Mouse (Mus musculus): ENCODE data around the gene Zfp184. TPM values are rescaled to one million over a fixed set of nuclear protein-coding genes. Genes with fewer than 3 reads are reported as not detected.

Gene Zfp184
- polyA plus RNA-seq, 1 experiment from 2014 or later, result 10.3 TPM

- Histone ChIP-seq H3K4me3 (replicated peaks) (no peak overlapping the region), H3K27ac (replicated peaks) (no peak overlapping the region), H3K4me2 (peak overlapping the region; percentile 17; the same call in 1 of the 2 replicates), H3K9me3 (replicated peaks) (no peaks in the 10 kb centered on the region), H3K4me1 (no peaks in the 10 kb centered on the region), H3K9ac (replicated peaks) (no peak overlapping the region), H3K27me3 (replicated peaks) (peaks cover 21% of the 10 kb centered on the region), H3K36me3 (no peaks in the 10 kb centered on the region)
- ATAC-seq (ENCODE audit: low FRiP score), result no peak
- WGBS, result 7% methylated on average over 21 of the region's 21 CpGs
Measured at GRCm38 (mm10) chr13:21924734-21925335, 20.1 kb upstream of the Zfp184 start.

- no peaks in the 10 kb centered on the region for H3K9me3 ChIP-seq (replicated peaks)
- H3K27me3 ChIP-seq (replicated peaks), result 0 out of 2 replicates have a peak, but pooled peaks cover 5% of the 10 kb centered on the region
- no peak overlapping the region for H3K9ac ChIP-seq (replicated peaks)
- no peak overlapping the region for H3K27ac ChIP-seq (replicated peaks)
- no peaks in the 10 kb centered on the region for H3K36me3 ChIP-seq
- peaks cover 4% of the 10 kb centered on the region; the same call in 1 of the 2 replicates for H3K4me1 ChIP-seq
- whole genome bisulfite sequencing, result 16% methylated on average over 10 of the region's 10 CpGs
- ATAC-seq (ENCODE audit: low FRiP score), result no peak
- H3K4me2 ChIP-seq, result no peak overlapping the region
- no peak overlapping the region for H3K4me3 ChIP-seq (replicated peaks)
Measured at GRCm38 (mm10) chr13:21930981-21931380, 13.9 kb upstream of the Zfp184 start.

GRCm38 (mm10) chr13:21931740-21932139 is 13.2 kb upstream of the Zfp184 start:
- Histone ChIP-seq H3K4me2 (no peak overlapping the region), H3K27me3 (replicated peaks) (0 out of 2 replicates have a peak, but pooled peaks cover 5% of the 10 kb centered on the region), H3K36me3 (no peaks in the 10 kb centered on the region), H3K4me1 (peaks cover 4% of the 10 kb centered on the region; the same call in 1 of the 2 replicates), H3K9ac (replicated peaks) (no peak overlapping the region), H3K9me3 (replicated peaks) (no peaks in the 10 kb centered on the region), H3K27ac (replicated peaks) (no peak overlapping the region), H3K4me3 (replicated peaks) (no peak overlapping the region)
- no peak for ATAC-seq (ENCODE audit: low FRiP score)
- WGBS, result 61% methylated on average over 6 of the region's 6 CpGs

- peaks cover 4% of the 10 kb centered on the region; the same call in 1 of the 2 replicates for H3K4me1 ChIP-seq
- peak overlapping the region; percentile 40 for H3K4me2 ChIP-seq
- H3K4me3 ChIP-seq (replicated peaks), result peak overlapping the region; percentile 19
- no peak overlapping the region for H3K9ac ChIP-seq (replicated peaks)
- H3K9me3 ChIP-seq (replicated peaks), result no peaks in the 10 kb centered on the region
- ATAC-seq (ENCODE audit: low FRiP score), result no peak
- no peaks in the 10 kb centered on the region for H3K36me3 ChIP-seq
- WGBS, result 8% methylated on average over 28 of the region's 28 CpGs
- H3K27ac ChIP-seq (replicated peaks), result no peak overlapping the region
- H3K27me3 ChIP-seq (replicated peaks), result 0 out of 2 replicates have a peak, but pooled peaks cover 15% of the 10 kb centered on the region
Measured at GRCm38 (mm10) chr13:21933626-21934548, 11.0 kb upstream of the Zfp184 start.

- H3K4me2 ChIP-seq, result peak overlapping the region; percentile 36; the same call in 1 of the 2 replicates
- WGBS, result 11% methylated on average over 17 of the region's 17 CpGs
- no peaks in the 10 kb centered on the region for H3K9me3 ChIP-seq (replicated peaks)
- no peaks in the 10 kb centered on the region for H3K36me3 ChIP-seq
- ATAC-seq (ENCODE audit: low FRiP score), result no peak
- 0 out of 2 replicates have a peak, but pooled peaks cover 15% of the 10 kb centered on the region for H3K27me3 ChIP-seq (replicated peaks)
- no peak overlapping the region for H3K4me3 ChIP-seq (replicated peaks)
- H3K4me1 ChIP-seq, result peaks cover 4% of the 10 kb centered on the region; the same call in 1 of the 2 replicates
- no peak overlapping the region for H3K9ac ChIP-seq (replicated peaks)
- H3K27ac ChIP-seq (replicated peaks), result no peak overlapping the region
Measured at GRCm38 (mm10) chr13:21934982-21935791, 9.7 kb upstream of the Zfp184 start.

- no peak for ATAC-seq (ENCODE audit: low FRiP score)
Measured at GRCm38 (mm10) chr13:21935833-21936232, 9.1 kb upstream of the Zfp184 start.

GRCm38 (mm10) chr13:21936968-21937367 is 7.9 kb upstream of the Zfp184 start:
- Histone ChIP-seq H3K9me3 (replicated peaks) (no peaks in the 10 kb centered on the region), H3K36me3 (no peaks in the 10 kb centered on the region), H3K4me2 (peak overlapping the region; percentile 27), H3K4me1 (peaks cover 4% of the 10 kb centered on the region; the same call in 1 of the 2 replicates), H3K9ac (replicated peaks) (no peak overlapping the region), H3K4me3 (replicated peaks) (peak overlapping the region; percentile 10; the same call in 1 of the 2 replicates), H3K27ac (replicated peaks) (no peak overlapping the region), H3K27me3 (replicated peaks) (0 out of 2 replicates have a peak, but pooled peaks cover 15% of the 10 kb centered on the region)
- no peak for ATAC-seq (ENCODE audit: low FRiP score)
- WGBS, result 4% methylated on average over 17 of the region's 17 CpGs

More at GRCm38 (mm10) chr13:21935833-21936232, 9.1 kb upstream of the Zfp184 start:
- H3K27me3 ChIP-seq (replicated peaks), result 0 out of 2 replicates have a peak, but pooled peaks cover 15% of the 10 kb centered on the region
- 0 out of 2 replicates have a peak overlapping the region, but pooled peaks have one; percentile 4 for H3K4me3 ChIP-seq (replicated peaks)
- H3K4me1 ChIP-seq, result peaks cover 4% of the 10 kb centered on the region; the same call in 1 of the 2 replicates
- H3K36me3 ChIP-seq, result no peaks in the 10 kb centered on the region
- H3K27ac ChIP-seq (replicated peaks), result no peak overlapping the region
- WGBS, result 5% methylated on average over 7 of the region's 7 CpGs
- H3K9ac ChIP-seq (replicated peaks), result no peak overlapping the region
- no peaks in the 10 kb centered on the region for H3K9me3 ChIP-seq (replicated peaks)
- H3K4me2 ChIP-seq, result peak overlapping the region; percentile 36

- ATAC-seq (ENCODE audit: low FRiP score), result peak; percentile 80
- Histone ChIP-seq H3K4me1 (no peaks in the 10 kb centered on the region), H3K4me2 (peak overlapping the region; percentile 61), H3K27ac (replicated peaks) (peak overlapping the region; percentile 48; the same call in 1 of the 2 replicates), H3K36me3 (no peaks in the 10 kb centered on the region), H3K4me3 (replicated peaks) (peak overlapping the region; percentile 55), H3K9ac (replicated peaks) (peak overlapping the region; percentile 49), H3K27me3 (replicated peaks) (0 out of 2 replicates have a peak, but pooled peaks cover 10% of the 10 kb centered on the region), H3K9me3 (replicated peaks) (no peaks in the 10 kb centered on the region)
- WGBS, result under 1% methylated on average over 19 of the region's 19 CpGs
Measured at GRCm38 (mm10) chr13:21940213-21940612, 4.7 kb upstream of the Zfp184 start.

- WGBS, result under 1% methylated on average over 16 of the region's 16 CpGs
- Histone ChIP-seq H3K9ac (replicated peaks) (peak overlapping the region; percentile 49), H3K27ac (replicated peaks) (peak overlapping the region; percentile 64), H3K36me3 (no peaks in the 10 kb centered on the region), H3K4me3 (replicated peaks) (peak overlapping the region; percentile 55), H3K27me3 (replicated peaks) (0 out of 2 replicates have a peak, but pooled peaks cover 10% of the 10 kb centered on the region), H3K4me1 (0 out of 2 replicates have a peak, but pooled peaks cover 3% of the 10 kb centered on the region), H3K4me2 (peak overlapping the region; percentile 61), H3K9me3 (replicated peaks) (no peaks in the 10 kb centered on the region)
- ATAC-seq (ENCODE audit: low FRiP score), result peak; percentile 42; the same call in 1 of the 2 replicates
Measured at GRCm38 (mm10) chr13:21940811-21941321, 4.0 kb upstream of the Zfp184 start.

GRCm38 (mm10) chr13:21943644-21944043 is 1.2 kb upstream of the Zfp184 start:
- ATAC-seq (ENCODE audit: low FRiP score), result no peak
- no peak overlapping the region for H3K4me2 ChIP-seq

More at GRCm38 (mm10) chr13:21943644-21944043, 1.2 kb upstream of the Zfp184 start:
- no peaks in the 10 kb centered on the region for H3K9me3 ChIP-seq (replicated peaks)
- H3K4me1 ChIP-seq, result peaks cover 17% of the 10 kb centered on the region
- H3K9ac ChIP-seq (replicated peaks), result no peak overlapping the region
- H3K27ac ChIP-seq (replicated peaks), result no peak overlapping the region
- 82% methylated on average over 1 of the region's 1 CpGs for WGBS
- H3K36me3 ChIP-seq, result no peaks in the 10 kb centered on the region
- no peak overlapping the region for H3K4me3 ChIP-seq (replicated peaks)
- no peaks in the 10 kb centered on the region for H3K27me3 ChIP-seq (replicated peaks)

All from neural tube, embryonic 15.5 days (tissue).